Mouse (Mus musculus) gonadal fat pad, adult 2 months (tissue): Measurements from ENCODE around the gene C2cd2. TPM values are rescaled to one million over a fixed set of nuclear protein-coding genes. Genes with fewer than 3 reads are reported as not detected.
A peak's percentile ranks its signal among the peaks of the same experiment; 100 is the strongest.
"Not testable (repeated sequence)": the region's sequence is repeated elsewhere in the genome, so short reads cannot be mapped to it uniquely, and the experiment has no call there.

Experiments used
- DNase-seq: peaks from one replicate; pipeline ENCODE4 v3.0.0-alpha.2; 2012; ENCODE audit warnings: low read depth
- polyA plus RNA-seq: library from polyadenylated mRNA; depleted of rRNA; stranded (reverse); fragments of >200 nt; gene quantifications from 2 replicates; pipeline ENCODE4 v1.2.3, GENCODE M21; 2012; rRNA removed

Gene C2cd2
- polyA plus RNA-seq: 13.2 and 19.0 TPM in 2 replicates

GRCm38 (mm10) chr16:97962151-97962948 is at the start of gene C2cd2, which contains the start of gene Zbtb21:
Gene C2cd2, minus strand, starts transcription at chr16:97962598.
Gene Zbtb21, minus strand, starts transcription at chr16:97962622.
- no peak for DNase-seq

DNA sequence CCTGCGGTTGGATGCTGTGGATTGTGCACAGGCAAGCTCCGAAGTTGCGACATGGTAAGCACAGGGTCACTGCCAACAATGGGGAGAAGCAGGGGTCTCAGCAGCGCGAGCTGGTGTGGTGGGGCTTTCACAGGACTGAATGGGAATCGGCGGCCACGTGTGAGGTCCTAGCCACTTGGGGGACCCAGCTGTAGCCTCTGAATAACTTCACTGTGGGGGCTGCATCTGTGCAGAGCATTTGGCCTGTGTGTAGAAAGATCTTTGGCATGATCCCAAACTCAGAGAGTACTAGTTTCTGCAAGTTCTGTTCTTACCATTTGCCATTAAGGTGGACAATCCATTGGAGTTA is 35.0 kb upstream of the C2cd2 start:
- not testable (repeated sequence) for DNase-seq

DNA sequence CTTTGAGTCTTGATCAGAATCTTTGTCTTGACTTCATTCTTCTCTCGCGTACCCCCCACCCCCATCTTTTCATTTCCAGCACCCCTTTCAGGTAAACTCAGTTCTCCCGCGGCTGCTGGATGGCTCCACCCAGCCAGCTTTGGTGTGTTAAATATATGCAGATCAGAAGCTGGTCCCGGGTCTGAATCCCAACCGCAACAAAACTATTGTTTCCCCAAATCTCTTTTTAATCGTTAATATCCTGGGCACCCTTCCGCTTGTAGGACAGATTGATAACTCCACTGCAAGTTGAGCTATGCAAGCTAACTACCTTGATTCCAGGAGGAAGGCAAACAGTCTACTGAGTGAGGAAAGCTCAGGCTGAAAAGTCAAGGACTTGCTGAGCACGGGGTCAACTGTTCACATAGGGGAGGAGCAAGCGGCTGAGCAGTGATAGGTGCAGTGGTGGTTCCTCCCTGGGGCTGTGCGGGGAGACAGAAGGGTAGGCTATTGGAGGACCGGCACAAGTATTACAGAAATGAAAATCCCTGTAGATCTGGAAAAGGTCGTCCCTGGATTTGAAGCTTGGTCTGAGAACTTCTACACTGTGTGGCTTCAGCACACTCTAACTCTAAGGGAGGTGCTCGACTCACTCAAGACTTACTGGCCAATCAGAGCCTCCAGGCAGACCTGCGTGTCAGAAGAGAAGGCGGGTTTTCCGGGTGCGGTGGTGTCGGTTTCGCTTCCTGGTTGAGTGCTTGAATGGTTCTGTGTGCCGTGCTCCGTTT is 34.4 kb upstream of the C2cd2 start, which contains the start of gene B230307C23Rik:
Gene B230307C23Rik, plus strand, starts transcription at position 700 of the 767 bp plus-strand sequence.
- DNase-seq: peak; percentile 76

- no peak for DNase-seq
Measured at GRCm38 (mm10) chr16:97995849-97996615, 33.6 kb upstream of the C2cd2 start.

DNA sequence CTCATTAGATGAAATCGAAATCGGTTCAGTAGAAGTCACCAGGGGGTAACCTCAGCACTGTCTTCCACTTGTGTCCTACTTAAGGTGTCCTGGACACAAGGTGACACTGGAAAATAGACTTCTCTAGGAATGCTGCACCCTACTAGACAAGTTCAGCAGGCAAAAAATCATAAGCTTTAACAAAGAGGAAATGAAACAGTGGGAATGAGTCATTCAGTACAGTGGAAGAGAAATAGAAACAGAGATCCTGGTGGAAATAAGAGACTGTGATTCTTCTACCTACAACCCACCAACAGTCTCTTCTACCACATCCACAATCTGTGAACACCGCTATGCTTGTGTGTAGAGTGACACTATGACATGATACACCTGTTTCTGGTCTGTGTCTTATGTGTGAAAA is 30.1 kb upstream of the C2cd2 start:
- DNase-seq: not testable (repeated sequence)

GRCm38 (mm10) chr16:97991517-97991916 is 29.1 kb upstream of the C2cd2 start:
- no peak for DNase-seq

DNA sequence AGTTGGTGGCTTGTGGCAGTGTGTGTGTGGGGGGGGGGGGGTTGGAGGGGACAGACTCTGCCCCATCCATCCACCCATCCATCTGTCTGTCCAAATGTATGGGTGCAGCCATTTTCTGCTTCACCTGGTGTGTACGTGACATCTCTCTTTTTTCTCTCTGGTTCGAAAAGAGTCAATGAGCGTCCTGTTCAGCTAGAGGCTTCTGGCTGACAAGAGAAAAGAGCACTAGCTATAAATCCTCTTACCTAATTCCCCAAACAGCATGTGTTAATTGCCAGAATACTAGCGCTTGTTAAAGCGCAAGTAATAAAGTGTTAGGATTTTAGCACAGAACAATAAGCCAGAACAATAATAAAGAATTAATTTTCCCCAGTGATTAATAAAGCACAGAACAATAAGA is 22.2 kb upstream of the C2cd2 start:
- DNase-seq: no peak

DNA sequence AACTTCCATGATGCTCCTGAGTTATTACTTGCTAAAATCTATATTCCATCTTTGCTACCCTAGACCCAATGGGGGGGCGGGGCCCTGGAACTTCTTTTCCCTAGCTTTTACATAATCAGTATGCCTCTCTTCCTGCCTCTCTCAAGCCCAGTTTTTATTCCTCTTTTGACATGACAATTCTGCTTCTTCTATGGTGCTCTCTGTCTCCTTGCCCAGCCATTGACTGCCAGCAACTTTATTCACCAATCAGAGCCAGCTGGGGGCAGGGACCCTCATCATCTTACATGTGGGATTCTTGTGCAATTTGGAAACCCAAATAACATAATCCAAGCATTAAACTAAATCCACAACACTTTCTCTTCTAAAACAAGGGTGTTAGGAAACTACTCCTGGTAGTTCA is 19.0 kb upstream of the C2cd2 start:
- DNase-seq: no peak

DNA sequence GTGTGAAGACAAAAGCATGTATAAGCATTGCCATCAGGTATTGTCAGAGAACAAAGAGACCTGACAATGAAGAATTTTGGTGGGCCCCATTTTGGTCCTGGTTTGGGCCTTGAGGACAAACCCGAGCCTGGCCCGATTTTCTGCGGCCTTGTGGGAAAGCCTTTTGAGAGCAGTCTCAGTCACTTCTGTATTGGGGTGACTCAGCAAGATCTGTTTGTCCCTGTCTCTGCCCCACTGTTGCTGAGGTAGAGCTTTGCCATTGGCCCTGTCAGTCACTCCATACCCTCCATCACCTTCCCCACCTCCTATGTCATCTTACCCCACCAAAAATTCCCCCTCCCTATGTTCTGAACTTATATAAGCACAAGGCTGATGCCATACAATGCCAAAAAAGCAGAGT is 15.3 kb upstream of the C2cd2 start:
- no peak for DNase-seq

GRCm38 (mm10) chr16:97977277-97977676 is 14.9 kb upstream of the C2cd2 start:
- DNase-seq: no peak

DNA sequence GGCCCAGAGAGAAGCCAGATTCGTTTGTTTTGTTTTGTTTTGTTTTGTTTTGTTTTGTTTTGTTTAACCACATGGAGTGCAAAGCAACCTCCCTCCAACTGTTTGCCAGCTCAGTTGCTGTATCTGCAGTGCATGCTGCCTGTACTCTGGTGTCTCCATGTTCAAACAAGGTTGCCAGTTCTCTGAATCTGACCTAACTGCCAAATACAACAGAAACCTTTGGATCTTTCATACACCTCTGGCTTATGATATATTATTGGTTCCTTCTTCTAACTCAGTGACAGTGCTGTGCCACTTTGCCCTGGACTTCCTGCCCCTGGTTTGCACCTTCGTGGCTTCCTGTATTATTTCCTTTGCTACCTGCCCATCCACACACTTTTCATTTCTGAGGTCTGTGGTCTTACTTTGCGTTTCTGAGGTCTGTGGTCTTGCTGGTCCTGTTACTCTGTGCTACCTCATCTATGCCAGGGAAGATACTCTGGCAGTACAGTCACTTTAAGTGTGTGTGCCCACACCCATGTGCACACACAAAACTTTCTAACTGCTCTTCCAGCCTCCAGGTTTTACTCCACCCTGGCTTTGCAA is 1.6 kb upstream of the C2cd2 start:
- DNase-seq: no peak

- DNase-seq: no peak
Measured at GRCm38 (mm10) chr16:97961381-97962150, 832 bp downstream of the C2cd2 start.

DNA sequence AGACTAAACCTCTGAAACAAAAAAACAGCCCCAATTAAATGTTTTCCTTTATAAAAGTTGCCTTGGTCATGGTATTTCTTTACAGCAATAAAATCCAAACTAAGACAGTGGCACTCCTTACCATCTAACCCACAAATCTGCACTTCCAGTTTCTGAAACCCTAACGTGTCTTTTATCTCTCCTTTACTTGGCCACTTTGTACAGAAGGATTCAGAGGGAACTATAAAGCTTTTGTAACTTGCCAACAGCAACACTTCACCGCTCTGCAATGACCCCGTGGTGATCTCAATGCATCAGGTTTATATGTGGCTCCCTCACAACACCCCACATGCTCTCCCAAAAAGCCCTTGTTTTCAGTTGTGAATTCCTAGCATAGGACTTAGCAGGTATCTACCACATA is 2.0 kb downstream of the C2cd2 start:
- no peak for DNase-seq

DNA sequence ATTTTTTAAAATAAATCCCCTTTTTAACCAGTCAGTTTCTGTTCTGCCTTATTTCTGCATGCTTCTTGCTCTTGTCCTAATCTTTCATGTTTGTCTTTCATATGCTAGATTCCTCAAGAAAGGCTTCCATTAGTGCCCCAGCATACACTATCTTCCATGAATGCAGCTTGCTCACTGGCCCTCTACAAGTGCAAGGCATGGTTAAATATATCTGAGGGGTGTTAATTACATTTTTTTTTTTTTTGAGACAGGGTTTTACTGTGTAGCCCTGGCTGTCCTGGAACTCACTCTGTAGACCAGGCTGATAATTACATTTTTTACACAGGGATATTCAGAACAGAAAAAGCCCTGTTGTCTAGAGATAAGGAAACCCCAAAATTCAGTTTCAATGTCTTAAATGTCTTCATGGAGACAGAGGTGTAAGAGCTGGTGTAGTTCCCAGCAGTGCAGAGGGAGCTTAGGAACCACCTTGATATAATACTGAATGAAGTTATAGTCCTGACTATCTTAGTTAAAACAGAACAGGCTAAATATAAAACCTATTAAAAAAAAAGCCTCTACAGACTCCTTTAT is 3.9 kb downstream of the C2cd2 start:
- no peak for DNase-seq

DNA sequence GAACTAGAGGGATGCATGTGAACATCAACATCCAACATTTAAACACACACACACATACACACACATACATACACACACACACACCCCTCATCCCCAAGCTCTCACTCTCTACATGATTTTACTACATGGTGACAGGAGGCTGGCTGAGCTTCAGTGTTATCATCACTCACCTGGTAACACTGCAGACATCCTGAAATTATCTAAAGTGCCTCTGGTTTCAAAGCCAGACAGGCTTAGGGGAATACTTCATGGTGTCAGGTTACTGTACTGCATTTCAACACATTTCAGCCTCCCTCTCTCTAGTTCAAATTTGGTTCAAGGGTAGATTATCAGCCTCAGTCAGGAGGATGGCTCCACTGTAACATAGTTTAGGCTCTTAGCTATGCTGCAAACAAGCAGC is 4.8 kb downstream of the C2cd2 start:
- no peak for DNase-seq

GRCm38 (mm10) chr16:97956011-97956410 is 6.4 kb downstream of the C2cd2 start:
- no peak for DNase-seq

DNA sequence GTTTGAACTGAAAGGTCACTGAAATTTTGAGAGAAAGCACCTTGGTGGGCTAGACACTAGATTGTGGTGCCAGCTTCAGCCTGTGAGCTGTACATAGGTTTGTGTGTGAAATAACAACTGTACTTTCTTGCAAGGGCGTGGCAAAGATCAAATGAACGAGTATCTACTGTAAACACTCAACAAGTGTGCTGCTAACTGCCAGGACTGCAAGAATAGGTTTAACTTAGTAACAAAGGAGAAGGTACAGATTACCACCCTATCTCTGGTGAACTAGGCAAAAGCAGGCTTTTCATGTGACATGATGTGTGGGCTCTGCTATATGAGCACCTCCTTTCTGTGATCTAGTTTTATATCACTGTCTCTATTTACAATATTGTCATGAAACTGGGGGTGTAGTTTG is 9.1 kb downstream of the C2cd2 start:
- DNase-seq: no peak

- DNase-seq: no peak
Measured at GRCm38 (mm10) chr16:97952801-97953200, 9.6 kb downstream of the C2cd2 start.

GRCm38 (mm10) chr16:97952371-97952770 is 10.0 kb downstream of the C2cd2 start:
- no peak for DNase-seq

- no peak for DNase-seq
Measured at GRCm38 (mm10) chr16:97950061-97950460, 12.3 kb downstream of the C2cd2 start.

DNA sequence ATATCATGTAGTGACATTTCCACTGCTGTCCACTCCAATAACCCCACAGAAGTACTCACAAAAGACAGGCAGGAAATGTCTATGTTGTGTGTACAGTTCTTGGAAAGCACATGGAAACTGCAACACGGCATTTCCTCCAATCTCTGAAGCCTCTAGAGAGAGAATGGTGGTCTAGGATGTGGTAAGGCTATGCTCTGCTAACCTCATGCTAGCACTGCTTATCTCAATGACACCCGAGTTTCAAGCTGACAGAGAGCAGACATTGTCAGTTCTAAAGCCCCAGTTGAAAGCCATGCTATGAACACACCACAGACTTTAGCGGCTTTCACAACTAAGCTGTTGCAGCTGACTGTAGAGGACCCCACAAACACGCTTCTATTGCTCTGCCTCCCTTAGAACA is 13.6 kb downstream of the C2cd2 start:
- DNase-seq: no peak
